Mouse (Mus musculus): ENCODE measurements around the gene Tent2. TPM values are rescaled to one million over a fixed set of nuclear protein-coding genes. Genes with fewer than 3 reads are reported as not detected.
"Not testable (repeated sequence)": the region's sequence is repeated elsewhere in the genome, so short reads cannot be mapped to it uniquely, and the experiment has no call there.

The Tent2 gene
- polyA plus RNA-seq, 1 experiment from 2014 or later = 48.5 TPM

GRCm38 (mm10) chr13:93192646-93193026 is 451 bp upstream of the Tent2 start:
- H3K27me3 ChIP-seq (ENCODE audit: control insufficient read depth, insufficient read depth, low read length) = no peaks in the 10 kb centered on the region
- peak overlapping the region; percentile 86 for H3K4me2 ChIP-seq (replicated peaks)
- peak overlapping the region; percentile 97 for H3K9ac ChIP-seq
- ATAC-seq (ENCODE audit: low FRiP score) (no peak; the same call in 1 of the 2 replicates), DNase-seq (ENCODE audit: low spot score) (no peak)
- H3K4me3 ChIP-seq (replicated peaks; ENCODE audit: low read length) = peak overlapping the region; percentile 99
- 62% methylated on average over 5 of the region's 5 CpGs for WGBS
- peak overlapping the region; percentile 95 for H3K27ac ChIP-seq
- no peaks in the 10 kb centered on the region for H3K36me3 ChIP-seq (replicated peaks; ENCODE audit: control insufficient read depth, insufficient read depth)
- H3K4me1 ChIP-seq (replicated peaks; ENCODE audit: control insufficient read depth, insufficient read depth, low read length) = peaks cover 19% of the 10 kb centered on the region
- no peaks in the 10 kb centered on the region for H3K9me3 ChIP-seq (ENCODE audit: control insufficient read depth, low read length)

- H3K4me3 ChIP-seq (replicated peaks; ENCODE audit: low read length) = no peak overlapping the region
- 90% methylated on average over 2 of the region's 2 CpGs for WGBS
Observed at GRCm38 (mm10) chr13:93189416-93189815, 2.8 kb downstream of the Tent2 start.

GRCm38 (mm10) chr13:93188738-93189137 is 3.4 kb downstream of the Tent2 start:
- H3K4me2 ChIP-seq (replicated peaks) = no peak overlapping the region
- no peak for ATAC-seq (ENCODE audit: low FRiP score)

More at GRCm38 (mm10) chr13:93189416-93189815, 2.8 kb downstream of the Tent2 start:
- DNase-seq (ENCODE audit: low spot score) = peak; percentile 19
- Histone ChIP-seq H3K9me3 (ENCODE audit: control insufficient read depth, low read length) (no peaks in the 10 kb centered on the region), H3K4me1 (replicated peaks; ENCODE audit: control insufficient read depth, insufficient read depth, low read length) (peaks cover 19% of the 10 kb centered on the region), H3K27me3 (ENCODE audit: control insufficient read depth, insufficient read depth, low read length) (no peaks in the 10 kb centered on the region), H3K9ac (no peak overlapping the region), H3K4me2 (replicated peaks) (no peak overlapping the region), H3K36me3 (replicated peaks; ENCODE audit: control insufficient read depth, insufficient read depth) (peaks cover 8% of the 10 kb centered on the region; the same call in 1 of the 2 replicates), H3K27ac (no peak overlapping the region)
- no peak for ATAC-seq (ENCODE audit: low FRiP score)

GRCm38 (mm10) chr13:93187792-93188191 is 4.4 kb downstream of the Tent2 start:
- not testable (repeated sequence) for H3K27me3 ChIP-seq (ENCODE audit: control insufficient read depth, insufficient read depth, low read length); H3K9ac ChIP-seq; H3K9me3 ChIP-seq (ENCODE audit: control insufficient read depth, low read length); ATAC-seq (ENCODE audit: low FRiP score); H3K4me3 ChIP-seq (replicated peaks; ENCODE audit: low read length); DNase-seq (ENCODE audit: low spot score); H3K27ac ChIP-seq; H3K4me2 ChIP-seq (replicated peaks)
- Histone ChIP-seq H3K36me3 (replicated peaks; ENCODE audit: control insufficient read depth, insufficient read depth) (peaks cover 24% of the 10 kb centered on the region; the same call in 1 of the 2 replicates), H3K4me1 (replicated peaks; ENCODE audit: control insufficient read depth, insufficient read depth, low read length) (peaks cover 19% of the 10 kb centered on the region)
- WGBS = 99% methylated on average over 5 of the region's 5 CpGs

More at GRCm38 (mm10) chr13:93188738-93189137, 3.4 kb downstream of the Tent2 start:
- no peak overlapping the region for H3K27ac ChIP-seq
- H3K27me3 ChIP-seq (ENCODE audit: control insufficient read depth, insufficient read depth, low read length) = no peaks in the 10 kb centered on the region
- no peak overlapping the region for H3K9ac ChIP-seq
- peaks cover 14% of the 10 kb centered on the region; the same call in 1 of the 2 replicates for H3K36me3 ChIP-seq (replicated peaks; ENCODE audit: control insufficient read depth, insufficient read depth)
- 90% methylated on average over 3 of the region's 3 CpGs for WGBS
- no peak overlapping the region for H3K4me3 ChIP-seq (replicated peaks; ENCODE audit: low read length)
- H3K9me3 ChIP-seq (ENCODE audit: control insufficient read depth, low read length) = no peaks in the 10 kb centered on the region
- H3K4me1 ChIP-seq (replicated peaks; ENCODE audit: control insufficient read depth, insufficient read depth, low read length) = peaks cover 19% of the 10 kb centered on the region
- DNase-seq (ENCODE audit: low spot score) = no peak

- H3K27me3 ChIP-seq (ENCODE audit: control insufficient read depth, insufficient read depth, low read length) = no peaks in the 10 kb centered on the region
- no peak overlapping the region for H3K4me3 ChIP-seq (replicated peaks; ENCODE audit: low read length)
- H3K4me2 ChIP-seq (replicated peaks) = no peak overlapping the region
- ATAC-seq (ENCODE audit: low FRiP score) = no peak
- peaks cover 37% of the 10 kb centered on the region; the same call in 1 of the 2 replicates for H3K36me3 ChIP-seq (replicated peaks; ENCODE audit: control insufficient read depth, insufficient read depth)
- no peaks in the 10 kb centered on the region for H3K4me1 ChIP-seq (replicated peaks; ENCODE audit: control insufficient read depth, insufficient read depth, low read length)
- no peak overlapping the region for H3K9ac ChIP-seq
- no peak overlapping the region for H3K27ac ChIP-seq
- H3K9me3 ChIP-seq (ENCODE audit: control insufficient read depth, low read length) = no peaks in the 10 kb centered on the region
- no peak for DNase-seq (ENCODE audit: low spot score)
- WGBS = 98% methylated on average over 1 of the region's 1 CpGs
Observed at GRCm38 (mm10) chr13:93180351-93180750, 11.8 kb downstream of the Tent2 start.

GRCm38 (mm10) chr13:93179522-93179921 is 12.7 kb downstream of the Tent2 start:
- ATAC-seq (ENCODE audit: low FRiP score) (no peak), DNase-seq (ENCODE audit: low spot score) (no peak)
- Histone ChIP-seq H3K9ac (no peak overlapping the region), H3K4me3 (replicated peaks; ENCODE audit: low read length) (no peak overlapping the region), H3K4me2 (replicated peaks) (no peak overlapping the region), H3K36me3 (replicated peaks; ENCODE audit: control insufficient read depth, insufficient read depth) (peaks cover 34% of the 10 kb centered on the region; the same call in 1 of the 2 replicates), H3K4me1 (replicated peaks; ENCODE audit: control insufficient read depth, insufficient read depth, low read length) (no peaks in the 10 kb centered on the region), H3K9me3 (ENCODE audit: control insufficient read depth, low read length) (no peaks in the 10 kb centered on the region), H3K27ac (no peak overlapping the region), H3K27me3 (ENCODE audit: control insufficient read depth, insufficient read depth, low read length) (no peaks in the 10 kb centered on the region)
- 95% methylated on average over 2 of the region's 2 CpGs for WGBS

GRCm38 (mm10) chr13:93177571-93177970 is 14.6 kb downstream of the Tent2 start:
- H3K27me3 ChIP-seq (ENCODE audit: control insufficient read depth, insufficient read depth, low read length) = no peaks in the 10 kb centered on the region
- H3K4me1 ChIP-seq (replicated peaks; ENCODE audit: control insufficient read depth, insufficient read depth, low read length) = no peaks in the 10 kb centered on the region
- H3K4me3 ChIP-seq (replicated peaks; ENCODE audit: low read length) = no peak overlapping the region
- H3K4me2 ChIP-seq (replicated peaks) = no peak overlapping the region
- no peaks in the 10 kb centered on the region for H3K9me3 ChIP-seq (ENCODE audit: control insufficient read depth, low read length)
- ATAC-seq (ENCODE audit: low FRiP score) = no peak
- H3K27ac ChIP-seq = no peak overlapping the region
- H3K36me3 ChIP-seq (replicated peaks; ENCODE audit: control insufficient read depth, insufficient read depth) = peaks cover 30% of the 10 kb centered on the region
- no peak overlapping the region for H3K9ac ChIP-seq
- no peak for DNase-seq (ENCODE audit: low spot score)

GRCm38 (mm10) chr13:93163303-93163702 is 28.9 kb downstream of the Tent2 start:
- Histone ChIP-seq H3K4me2 (replicated peaks) (no peak overlapping the region), H3K4me1 (replicated peaks; ENCODE audit: control insufficient read depth, insufficient read depth, low read length) (no peaks in the 10 kb centered on the region), H3K9ac (no peak overlapping the region), H3K27ac (no peak overlapping the region), H3K36me3 (replicated peaks; ENCODE audit: control insufficient read depth, insufficient read depth) (peaks cover 38% of the 10 kb centered on the region), H3K9me3 (ENCODE audit: control insufficient read depth, low read length) (no peaks in the 10 kb centered on the region), H3K4me3 (replicated peaks; ENCODE audit: low read length) (no peak overlapping the region), H3K27me3 (ENCODE audit: control insufficient read depth, insufficient read depth, low read length) (no peaks in the 10 kb centered on the region)
- 93% methylated on average over 4 of the region's 4 CpGs for WGBS
- DNase-seq (ENCODE audit: low spot score) (no peak), ATAC-seq (ENCODE audit: low FRiP score) (no peak)

- no peak for ATAC-seq (ENCODE audit: low FRiP score)
- Histone ChIP-seq H3K4me2 (replicated peaks) (no peak overlapping the region), H3K36me3 (replicated peaks; ENCODE audit: control insufficient read depth, insufficient read depth) (peaks cover 37% of the 10 kb centered on the region), H3K27ac (no peak overlapping the region), H3K9me3 (ENCODE audit: control insufficient read depth, low read length) (no peaks in the 10 kb centered on the region), H3K4me1 (replicated peaks; ENCODE audit: control insufficient read depth, insufficient read depth, low read length) (no peaks in the 10 kb centered on the region), H3K27me3 (ENCODE audit: control insufficient read depth, insufficient read depth, low read length) (no peaks in the 10 kb centered on the region), H3K4me3 (replicated peaks; ENCODE audit: low read length) (no peak overlapping the region), H3K9ac (no peak overlapping the region)
- no peak for DNase-seq (ENCODE audit: low spot score)
Observed at GRCm38 (mm10) chr13:93162456-93162855, 29.7 kb downstream of the Tent2 start.

- H3K4me2 ChIP-seq (replicated peaks) = no peak overlapping the region
- no peaks in the 10 kb centered on the region for H3K9me3 ChIP-seq (ENCODE audit: control insufficient read depth, low read length)
- H3K27ac ChIP-seq = no peak overlapping the region
- H3K9ac ChIP-seq = no peak overlapping the region
- no peaks in the 10 kb centered on the region for H3K27me3 ChIP-seq (ENCODE audit: control insufficient read depth, insufficient read depth, low read length)
- H3K36me3 ChIP-seq (replicated peaks; ENCODE audit: control insufficient read depth, insufficient read depth) = peaks cover 22% of the 10 kb centered on the region
- no peak for DNase-seq (ENCODE audit: low spot score)
- H3K4me3 ChIP-seq (replicated peaks; ENCODE audit: low read length) = no peak overlapping the region
- no peaks in the 10 kb centered on the region for H3K4me1 ChIP-seq (replicated peaks; ENCODE audit: control insufficient read depth, insufficient read depth, low read length)
- WGBS = 97% methylated on average over 6 of the region's 6 CpGs
- no peak for ATAC-seq (ENCODE audit: low FRiP score)
Observed at GRCm38 (mm10) chr13:93158261-93158660, 33.9 kb downstream of the Tent2 start.

Data from hindbrain, embryonic 14.5 days (tissue).